Mouse (Mus musculus) kidney, postnatal 4 days (tissue): ENCODE measurements around the gene Aqp6.

Experiments used
- DNase-seq, 2 experiments: peaks; one replicate each; pipeline ENCODE4 v3.0.0; 2021; ENCODE audit warnings: mixed read lengths in 2 of 2

Gene Aqp6

DNA sequence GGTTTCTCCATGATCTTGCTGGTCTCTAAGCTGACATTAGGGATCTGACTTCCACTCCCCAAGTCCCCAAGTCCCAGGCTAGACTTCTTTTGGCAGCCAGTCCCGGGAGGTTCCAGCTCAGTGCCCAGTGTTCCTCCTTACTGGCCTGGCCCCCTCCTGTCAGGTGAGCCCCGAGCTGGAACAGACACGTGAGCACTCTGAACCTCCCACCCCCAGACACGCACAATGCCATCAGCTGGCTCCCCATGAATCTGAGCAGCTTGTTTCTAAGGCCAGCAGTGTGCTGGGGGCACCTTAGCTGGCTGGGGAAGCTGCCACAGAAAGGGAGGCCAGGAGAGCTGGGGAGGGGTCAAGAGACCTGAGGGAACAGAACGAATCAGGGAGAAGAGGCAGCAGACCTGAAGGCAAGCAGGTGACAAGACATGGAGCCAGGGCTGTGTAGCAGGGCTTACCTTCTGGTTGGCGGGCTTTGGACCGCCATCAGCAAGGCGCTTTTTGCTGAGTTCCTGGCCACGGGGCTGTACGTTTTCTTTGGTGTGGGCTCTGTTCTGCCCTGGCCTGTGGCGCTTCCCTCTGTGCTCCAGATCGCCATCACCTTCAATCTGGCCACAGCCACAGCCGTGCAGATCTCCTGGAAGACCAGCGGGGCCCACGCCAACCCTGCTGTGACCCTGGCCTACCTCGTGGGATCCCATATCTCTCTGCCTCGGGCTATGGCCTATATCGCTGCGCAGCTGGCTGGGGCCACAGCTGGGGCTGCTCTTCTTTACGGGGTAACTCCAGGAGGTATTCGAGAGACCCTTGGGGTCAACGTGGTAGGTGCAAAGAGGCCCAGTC, at the start of gene Aqp6:
Aqp6 (plus strand) TSS at position 415 of the 837 bp plus-strand sequence.
- no peak for DNase-seq

DNA sequence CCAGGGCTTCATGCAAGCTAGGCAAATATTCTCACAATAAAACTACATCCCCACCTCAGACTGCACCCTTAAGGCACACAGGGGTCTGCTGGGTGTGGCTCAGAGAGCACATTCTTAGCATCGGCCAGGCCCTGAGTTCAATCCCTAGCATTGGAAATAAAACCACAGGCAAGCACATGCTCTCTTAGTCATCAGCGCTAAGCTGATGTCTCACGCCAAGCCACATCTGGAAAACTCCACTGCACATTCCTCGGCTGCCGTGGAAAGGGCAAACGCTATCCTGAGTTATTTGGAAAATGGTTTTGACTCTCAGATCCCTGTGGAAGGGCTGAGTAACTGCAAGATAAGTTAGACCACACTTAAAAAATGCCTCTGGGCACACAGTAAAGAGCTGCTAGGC, 47.4 kb upstream of the Aqp6 start:
- no peak for DNase-seq

DNA sequence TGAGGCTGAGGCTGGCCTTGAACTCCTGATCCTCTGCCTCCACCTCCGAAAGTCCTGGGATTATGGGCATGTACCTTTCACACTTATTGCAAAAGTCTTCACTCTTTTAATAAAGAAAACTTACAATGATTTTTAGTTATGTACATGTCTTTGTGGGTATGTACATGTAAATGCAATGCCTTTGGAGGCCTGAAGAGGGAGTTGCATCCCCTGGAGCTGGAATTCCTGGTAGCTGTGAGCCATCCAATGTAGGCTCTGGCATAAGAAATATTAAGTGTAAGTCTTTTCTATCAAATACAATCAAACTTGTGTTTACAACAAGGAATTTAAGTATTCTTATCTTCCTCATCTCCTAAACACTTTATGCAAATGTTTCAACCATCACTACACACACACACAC, 42.3 kb upstream of the Aqp6 start:
- DNase-seq = no peak

DNA sequence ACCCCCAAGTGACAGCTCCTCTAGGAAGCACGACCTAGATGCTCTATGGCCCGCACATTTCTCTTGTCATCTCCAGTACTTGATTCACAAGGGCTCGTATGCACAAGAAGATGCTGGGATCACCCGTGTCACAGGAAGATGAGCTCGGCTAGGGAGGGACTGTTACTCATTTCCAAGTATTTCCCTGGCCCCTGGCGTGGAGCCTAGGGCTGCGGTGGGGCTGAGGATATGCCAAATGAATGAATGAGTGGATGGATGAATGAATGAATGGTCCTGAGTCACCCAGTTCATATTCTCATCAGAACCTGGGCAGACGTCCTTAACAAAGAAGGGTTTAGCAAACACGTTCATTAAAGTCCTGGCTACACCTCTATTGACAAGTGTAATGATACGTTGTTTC, 41.0 kb upstream of the Aqp6 start:
- no peak for DNase-seq

DNA sequence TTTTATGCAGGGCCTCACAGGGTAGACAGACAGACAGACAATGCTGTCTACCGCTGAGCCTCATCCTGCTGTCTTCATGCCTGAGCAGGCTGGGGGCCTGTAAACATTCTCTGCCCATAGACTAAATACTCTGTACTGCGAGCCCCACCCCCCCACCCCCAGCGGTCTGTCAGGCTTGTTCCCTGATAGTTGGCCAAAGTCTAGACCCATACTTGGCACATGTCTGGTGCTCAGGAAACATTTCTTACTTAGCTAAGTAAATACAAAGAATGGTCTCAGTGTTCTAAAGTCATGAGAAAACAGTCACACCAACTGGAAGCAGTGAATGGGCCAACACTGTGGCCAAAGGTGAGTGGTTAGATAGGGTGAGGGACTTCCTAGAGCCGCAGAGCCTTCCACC, 33.8 kb upstream of the Aqp6 start:
- no peak for DNase-seq

DNA sequence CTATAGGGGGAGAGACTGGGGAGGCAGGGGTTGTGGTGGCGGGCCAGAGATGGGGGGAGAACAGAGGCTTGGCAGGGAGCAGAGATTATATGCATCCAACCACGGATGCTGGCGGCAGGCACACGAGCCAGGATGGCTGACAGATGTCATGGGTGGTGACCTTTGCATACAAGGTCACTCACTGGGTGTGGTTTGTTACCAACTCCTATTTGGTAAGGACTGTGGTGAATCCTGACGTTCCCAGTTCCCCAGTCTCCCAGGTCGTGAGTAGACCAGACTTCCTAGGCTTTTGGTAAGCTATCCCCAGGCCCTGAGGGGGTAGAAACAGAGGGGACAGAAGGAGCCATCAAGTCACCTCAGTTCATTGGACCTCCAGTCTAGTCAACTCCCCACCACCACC, 32.5 kb upstream of the Aqp6 start:
- DNase-seq = no peak

DNA sequence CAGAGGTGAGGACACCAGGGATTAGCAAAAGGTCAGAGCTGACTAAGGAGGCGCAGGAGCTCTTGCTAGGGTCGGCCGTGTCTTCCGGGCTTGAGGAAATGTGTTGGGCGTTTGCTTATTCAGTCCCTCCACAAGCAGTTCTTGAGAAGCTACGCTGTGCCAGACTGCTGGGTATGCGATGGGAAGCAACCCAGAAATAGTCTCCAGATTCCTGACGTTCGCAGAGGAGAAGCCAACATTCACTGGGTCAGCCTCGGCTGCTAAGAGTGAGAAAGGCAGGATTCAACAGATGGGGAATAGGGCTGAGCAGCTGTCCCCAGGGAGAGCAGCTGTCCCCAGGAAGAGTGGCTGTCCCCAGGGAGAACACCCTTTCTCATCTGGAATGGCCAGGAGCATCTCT, 32.1 kb upstream of the Aqp6 start:
- DNase-seq = no peak

DNA sequence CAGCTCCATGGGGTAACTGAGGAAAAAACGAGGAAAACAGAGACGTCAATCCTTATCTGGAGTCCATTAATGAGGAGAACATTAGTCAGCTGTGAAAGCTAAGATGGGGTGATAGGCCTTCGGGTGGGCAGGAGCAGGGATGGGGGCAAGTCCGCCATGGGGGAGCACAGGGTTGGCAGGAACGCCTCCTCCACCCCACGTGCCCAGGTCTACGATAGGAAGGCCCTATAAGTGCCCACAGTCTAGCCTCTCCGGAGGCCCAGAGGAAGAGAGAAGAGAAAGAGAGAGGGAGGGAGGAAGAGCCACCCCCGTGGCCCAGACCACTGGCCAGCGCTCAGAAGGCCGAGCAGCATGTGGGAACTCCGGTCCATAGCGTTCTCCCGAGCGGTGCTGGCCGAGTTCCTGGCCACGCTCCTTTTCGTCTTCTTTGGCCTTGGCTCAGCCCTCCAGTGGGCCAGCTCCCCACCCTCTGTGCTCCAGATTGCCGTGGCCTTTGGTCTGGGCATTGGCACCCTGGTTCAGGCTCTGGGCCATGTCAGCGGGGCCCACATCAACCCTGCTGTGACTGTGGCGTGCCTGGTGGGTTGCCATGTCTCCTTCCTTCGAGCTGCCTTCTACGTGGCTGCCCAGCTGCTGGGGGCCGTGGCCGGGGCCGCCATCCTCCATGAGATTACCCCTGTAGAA, 22.3 kb upstream of the Aqp6 start, which contains the start of gene Aqp2:
Aqp2 (plus strand) TSS at position 254 of the 684 bp plus-strand sequence.
- peak in 1 of 2 experiments; percentile 38 for DNase-seq

DNA sequence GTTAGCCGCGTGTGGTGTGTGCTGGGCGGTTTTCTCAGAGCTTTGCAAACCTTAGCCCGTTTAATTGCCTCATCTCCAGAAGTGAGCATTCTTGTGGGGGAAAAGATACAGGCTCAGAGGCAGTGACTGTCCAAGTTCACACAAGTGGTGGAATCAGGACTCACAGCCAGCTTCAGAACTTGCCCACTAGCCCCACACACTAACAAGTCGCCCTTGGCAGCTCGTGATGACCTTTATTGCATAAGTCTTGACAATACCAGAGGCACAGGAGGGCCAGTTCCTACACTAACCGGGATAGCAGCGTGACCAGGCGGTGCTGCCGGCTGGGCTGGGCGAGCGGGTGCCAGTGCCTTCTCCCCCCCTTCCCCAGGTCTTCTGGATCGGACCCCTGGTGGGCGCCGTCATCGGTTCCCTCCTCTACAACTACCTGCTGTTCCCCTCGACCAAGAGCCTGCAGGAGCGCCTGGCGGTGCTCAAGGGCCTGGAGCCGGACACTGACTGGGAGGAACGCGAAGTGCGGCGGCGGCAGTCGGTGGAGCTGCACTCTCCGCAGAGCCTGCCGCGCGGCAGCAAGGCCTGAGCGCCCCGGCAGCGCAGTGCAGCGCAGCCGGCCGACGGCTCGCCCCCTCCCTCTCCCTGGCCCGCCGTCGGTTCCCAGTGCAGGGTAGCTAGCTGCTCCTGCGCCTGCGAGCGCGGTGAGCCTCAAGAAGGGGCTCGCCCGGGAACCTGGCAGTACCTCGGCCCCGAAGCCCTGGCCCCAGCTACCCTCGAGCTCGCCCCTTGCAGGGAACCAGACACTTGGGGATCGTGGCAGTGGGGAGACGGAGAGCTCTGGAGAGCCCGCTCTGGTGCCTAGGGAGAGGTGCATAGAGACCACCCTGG, 17.5 kb upstream of the Aqp6 start:
- DNase-seq = peak; percentile 67 to 75

DNA sequence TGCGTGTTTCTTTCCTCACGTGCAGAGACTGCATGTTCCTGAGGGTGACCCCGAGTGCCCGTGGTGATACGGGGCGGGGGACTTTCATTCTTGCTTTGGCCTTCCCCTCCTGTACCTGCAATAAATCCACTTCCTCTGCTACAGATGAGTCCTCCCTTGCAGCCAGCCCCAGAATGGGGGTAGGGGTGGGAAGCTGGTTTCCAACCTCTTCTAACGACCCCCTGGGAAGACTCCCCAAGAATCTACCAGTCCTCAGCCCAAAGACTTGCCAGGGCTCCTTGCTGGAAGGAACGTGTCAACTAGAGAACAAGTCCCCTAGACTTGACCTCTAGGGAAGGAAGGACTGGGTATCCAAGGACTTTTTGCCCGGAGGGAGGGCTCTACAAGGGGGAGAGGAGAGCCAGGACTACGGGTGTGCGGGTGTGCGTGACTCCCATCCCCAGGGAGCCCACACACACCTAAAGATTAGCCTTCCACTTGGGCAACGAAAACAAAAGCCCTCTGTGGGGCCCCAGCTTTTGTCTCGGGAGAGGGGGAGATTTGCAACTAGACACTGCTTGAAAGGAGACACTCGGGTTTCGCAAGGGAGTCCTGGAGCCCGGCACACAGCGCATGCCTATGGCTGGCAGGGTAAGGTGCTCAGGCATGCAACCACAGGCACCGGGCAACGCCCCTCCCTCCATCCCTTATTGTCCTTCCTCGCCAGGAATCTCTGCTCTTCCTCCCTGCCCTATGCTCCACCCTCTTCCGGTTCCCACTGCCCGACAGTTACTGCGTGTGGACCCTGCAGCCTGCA, 16.6 kb upstream of the Aqp6 start:
- DNase-seq = peak; percentile 39 to 61

DNA sequence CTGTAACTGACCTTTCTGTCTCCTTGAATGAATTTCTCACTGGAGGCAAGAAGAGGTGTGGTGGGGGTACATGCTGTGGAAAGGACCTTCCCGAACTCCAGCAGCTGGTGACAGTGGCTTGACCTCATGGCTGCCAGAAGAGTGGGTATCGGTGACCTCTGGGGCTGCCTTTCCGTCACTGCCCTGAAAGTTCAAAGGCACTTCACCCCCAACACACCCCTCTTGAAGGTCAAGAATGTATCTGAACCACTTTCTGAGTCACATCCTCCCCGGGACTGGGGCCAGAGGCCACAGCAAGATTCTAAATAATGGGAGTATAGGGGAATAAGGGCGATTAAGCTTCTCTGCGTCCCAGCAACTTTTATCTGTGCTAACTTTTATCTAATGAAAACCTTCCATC, 15.5 kb upstream of the Aqp6 start:
- DNase-seq = no peak

DNA sequence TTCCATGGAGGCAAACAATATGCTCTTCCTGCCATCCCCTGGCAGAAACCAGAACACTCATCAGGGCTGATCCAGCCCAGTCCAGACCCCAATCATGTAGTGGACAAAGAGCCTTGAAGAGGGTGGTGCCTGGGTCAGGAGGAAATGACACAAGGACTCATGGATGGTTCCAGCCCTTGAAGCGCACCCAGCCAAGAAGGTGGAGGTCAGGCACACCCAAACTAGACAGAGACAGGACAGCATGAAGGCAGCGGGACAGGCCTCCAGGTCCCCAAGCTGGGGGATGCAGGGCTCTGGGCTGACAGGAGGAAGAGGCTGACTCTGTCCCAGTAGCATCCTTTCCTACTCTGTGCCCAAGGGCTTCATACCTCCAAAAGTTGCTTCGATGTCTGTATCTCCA, 14.7 kb upstream of the Aqp6 start:
- DNase-seq = no peak

DNA sequence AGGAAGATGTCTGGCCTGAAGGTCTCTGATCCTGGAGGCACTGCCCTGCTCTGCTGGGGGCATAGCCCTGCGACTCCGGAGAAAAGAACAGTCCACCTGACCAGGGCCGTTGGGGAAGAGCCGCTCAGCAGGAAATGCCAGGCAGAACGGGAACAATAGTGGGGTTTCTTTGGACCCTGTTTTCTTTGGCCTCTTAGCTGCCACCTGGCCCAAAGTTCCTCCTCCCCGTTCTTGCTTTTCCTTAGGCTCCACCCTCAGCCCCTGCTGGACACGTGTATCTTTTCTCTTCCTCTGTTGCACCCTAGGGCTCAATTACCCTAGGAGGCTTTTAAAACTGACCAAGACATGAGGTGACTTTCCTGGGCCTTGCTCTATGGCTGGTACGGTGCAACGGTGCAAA, 12.0 kb upstream of the Aqp6 start:
- no peak for DNase-seq

DNA sequence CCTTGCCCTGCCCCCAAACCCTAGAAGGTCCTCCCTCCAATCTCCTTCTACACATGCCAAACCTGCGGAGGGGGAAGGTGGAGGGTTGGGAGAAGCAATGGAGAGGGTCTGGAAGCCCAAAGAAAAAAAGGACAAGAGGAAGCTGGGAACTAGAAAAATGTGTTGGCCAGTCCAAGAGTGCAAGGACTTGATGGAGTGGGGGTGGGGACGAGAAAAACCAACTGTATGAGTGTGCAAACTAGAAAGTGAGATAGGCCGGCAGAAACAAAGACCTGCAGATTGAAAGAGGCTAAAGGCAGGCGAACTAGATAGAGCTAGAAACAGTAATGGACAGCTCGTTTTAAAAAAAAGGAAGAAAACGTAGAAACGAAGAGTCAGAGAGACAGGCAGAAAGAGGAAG, 11.5 kb upstream of the Aqp6 start:
- no peak for DNase-seq

DNA sequence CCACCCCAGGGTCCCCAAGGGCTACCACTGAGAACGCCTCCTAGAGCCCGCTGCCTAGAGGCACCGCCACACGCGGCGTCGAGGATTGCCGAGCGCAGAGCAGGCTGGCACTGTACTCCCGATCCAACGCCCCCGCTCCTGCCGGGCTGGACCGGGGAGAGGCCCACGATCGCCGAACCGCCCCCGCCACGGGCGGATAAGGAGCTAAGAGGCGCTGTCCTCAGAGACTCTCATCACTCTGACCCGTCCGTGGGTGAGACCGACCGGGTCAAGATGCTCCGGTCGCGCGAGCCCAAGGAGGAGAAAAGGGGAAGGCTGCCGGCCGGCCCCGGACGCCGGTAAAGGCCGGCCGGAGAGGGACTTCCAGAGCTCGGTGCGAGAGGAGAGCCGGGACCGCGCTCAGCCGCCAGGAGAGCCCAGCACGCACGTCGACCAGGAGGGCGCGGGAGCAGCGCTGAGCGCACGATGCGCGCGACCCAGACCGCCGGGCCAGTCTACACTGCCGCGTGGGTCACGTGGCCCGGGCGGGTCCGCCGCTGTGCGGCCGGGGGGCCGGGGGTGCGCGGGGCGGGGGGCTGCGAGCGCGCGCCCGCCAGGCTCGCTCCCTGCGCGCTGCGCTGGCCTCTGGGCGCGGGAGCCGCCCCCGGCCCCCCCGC, 10.6 kb upstream of the Aqp6 start, which contains the start of gene Aqp5:
Aqp5 (plus strand) TSS at position 354 of the 656 bp plus-strand sequence.
- peak; percentile 57 to 64 for DNase-seq

DNA sequence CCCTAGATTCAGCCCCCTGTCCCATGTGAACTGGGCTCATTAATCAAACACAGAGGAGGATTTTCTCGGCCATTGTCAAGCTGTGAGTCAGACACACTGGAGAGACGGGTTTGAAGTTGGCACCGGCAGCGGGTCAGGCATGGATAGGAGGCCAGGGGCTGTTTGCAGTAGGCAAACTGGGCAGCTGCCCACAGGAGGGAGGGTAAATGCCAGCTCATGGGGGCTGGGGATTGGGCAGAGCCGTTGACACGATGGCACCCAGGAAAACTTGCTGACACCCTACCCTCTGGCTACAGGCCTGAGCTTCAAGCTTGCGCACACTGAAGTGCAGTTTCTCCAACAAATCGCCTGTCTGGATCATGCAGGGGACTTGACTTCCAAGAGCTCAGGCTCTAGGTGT, 9.0 kb upstream of the Aqp6 start:
- DNase-seq = no peak

DNA sequence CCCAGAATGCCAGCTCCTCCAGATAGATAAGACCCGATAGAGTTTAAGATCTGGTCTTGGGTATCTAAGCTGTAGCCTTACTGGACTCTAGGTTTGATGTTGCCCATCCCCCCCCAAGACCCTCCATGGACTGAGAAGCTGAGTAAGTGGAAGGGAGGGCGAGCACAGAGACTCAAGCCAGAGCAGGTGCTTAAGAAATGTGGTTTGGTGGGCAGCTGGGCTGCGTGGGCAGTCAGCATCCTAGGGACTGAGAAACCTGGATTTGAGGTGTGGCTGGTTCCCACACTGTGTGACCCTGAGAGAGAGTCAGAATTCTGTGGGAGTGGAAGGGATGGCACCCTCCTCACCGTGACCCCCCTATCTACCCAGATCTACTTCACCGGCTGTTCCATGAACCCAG, 8.3 kb upstream of the Aqp6 start:
- no peak for DNase-seq

DNA sequence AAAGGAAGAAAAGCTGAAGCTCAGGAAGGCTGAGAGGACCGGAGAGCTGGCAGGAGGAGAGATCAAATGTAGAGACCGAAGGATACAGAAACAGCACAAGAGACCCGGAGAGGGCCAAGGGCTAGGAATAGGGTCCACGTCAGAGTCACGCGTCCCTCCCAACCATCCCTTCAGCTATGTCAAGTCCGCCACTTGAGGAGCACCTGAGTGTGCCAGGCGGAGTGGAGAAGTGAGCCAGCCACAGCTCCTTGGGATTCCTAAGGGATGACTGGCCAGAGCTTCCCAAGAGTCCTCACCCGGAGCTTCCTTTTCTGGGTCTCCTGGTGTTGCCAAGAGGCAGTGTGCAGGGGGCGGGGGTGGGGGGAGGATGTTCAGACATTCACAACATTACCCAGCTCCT, 6.2 kb upstream of the Aqp6 start:
- DNase-seq = no peak

DNA sequence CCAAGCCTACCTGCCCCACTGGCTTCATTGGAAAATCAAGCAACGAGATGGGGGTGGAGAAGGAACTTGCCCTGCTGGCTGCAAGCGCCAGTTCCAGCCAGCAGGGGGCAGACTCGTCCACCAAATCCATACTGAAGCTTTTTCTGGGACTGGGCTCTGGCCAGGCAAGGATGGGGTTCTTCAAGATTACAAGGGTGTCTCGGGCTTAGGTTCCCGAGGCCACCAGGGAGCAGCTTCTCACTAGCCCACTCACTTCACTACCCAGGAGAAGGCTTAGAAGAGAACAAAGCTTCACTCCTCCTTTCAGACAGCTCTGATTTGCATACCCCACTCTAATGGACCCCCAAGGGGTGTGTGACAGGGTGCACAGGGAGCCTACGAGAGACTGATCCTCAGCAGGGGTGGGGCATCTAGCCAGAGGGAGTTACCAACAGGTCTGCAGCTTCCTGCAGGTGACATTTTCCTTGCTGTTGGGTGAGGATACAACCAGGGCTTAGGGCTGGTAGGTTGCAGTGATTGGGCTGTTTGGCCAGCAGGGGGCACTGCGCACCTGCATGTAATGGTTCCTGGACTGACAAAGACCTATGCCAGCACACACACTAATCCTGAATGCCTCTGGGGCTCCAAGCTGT, 5.0 kb upstream of the Aqp6 start:
- peak; percentile 91 to 93 for DNase-seq

DNA sequence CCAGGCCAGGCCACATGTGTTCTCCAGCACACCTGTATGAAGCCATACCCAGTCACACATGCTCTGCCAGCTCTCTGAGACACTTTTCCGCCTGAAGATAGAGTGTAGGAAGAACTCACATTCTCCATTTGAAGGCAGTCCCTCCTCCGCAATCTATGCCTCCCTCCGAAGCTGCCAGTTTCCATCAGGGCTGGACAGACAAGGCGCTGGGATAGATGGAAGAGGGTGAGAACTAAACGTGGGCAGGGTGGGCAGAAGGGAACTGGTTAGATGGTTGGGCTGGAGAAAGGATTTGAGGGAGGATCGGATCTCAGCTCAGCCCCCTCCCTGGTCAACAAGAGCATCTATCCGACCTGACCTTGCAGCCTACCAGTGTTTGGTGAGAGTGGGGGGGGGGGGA, 4.4 kb upstream of the Aqp6 start:
- no peak for DNase-seq

DNA sequence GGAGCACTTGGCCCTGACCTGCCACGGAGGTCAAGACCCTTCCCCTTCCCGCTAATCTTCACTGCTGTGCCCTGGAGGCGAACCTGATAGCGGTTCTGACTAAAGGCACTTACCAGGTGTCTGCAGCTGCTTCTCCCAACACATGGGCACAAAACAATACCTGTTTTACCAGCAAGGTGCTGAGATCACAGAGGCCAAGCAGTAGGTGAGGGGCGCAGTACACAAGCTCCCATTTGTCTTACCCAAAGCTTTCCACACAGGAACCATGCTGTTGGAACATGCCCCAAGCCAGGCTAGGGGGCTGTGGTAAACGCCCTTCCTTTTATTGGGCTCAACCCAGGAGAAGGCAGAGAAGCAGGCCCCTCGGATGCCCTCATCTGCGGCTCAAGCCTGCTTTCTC, 3.6 kb upstream of the Aqp6 start:
- no peak for DNase-seq
